Mouse (Mus musculus): ENCODE measurements around the gene Slc7a8. TPM values are rescaled to one million over a fixed set of nuclear protein-coding genes. Genes with fewer than 3 reads are reported as not detected.

The Slc7a8 gene
- 2.8 and 4.4 TPM in 2 replicates for polyA plus RNA-seq (2015; fragmentation: Nextera tagmentation; extraction: Ambion mirVana)

- no peaks in the 10 kb centered on the region for H3K36me3 ChIP-seq
- peak within 1 kb of the TSS; percentile 52 for H3K9ac ChIP-seq
- peak within 1 kb of the TSS; percentile 35 for H3K27ac ChIP-seq
- H3K4me2 ChIP-seq, result peak within 1 kb of the TSS; percentile 94
- H3K4me1 ChIP-seq (replicated peaks), result peaks cover 12% of the 10 kb centered on the region
- 0 out of 2 replicates have a peak, but pooled peaks have one; percentile 23 for ATAC-seq (replicated peaks; ENCODE audit: insufficient number of reproducible peaks, insufficient read depth, low FRiP score, low read depth)
- 3% methylated on average over 37 of the region's 37 CpGs for WGBS
- no peaks in the 10 kb centered on the region for H3K9me3 ChIP-seq (replicated peaks)
- H3K4me3 ChIP-seq, result peak within 1 kb of the TSS; percentile 61
- H3K27me3 ChIP-seq, result peaks cover 8% of the 10 kb centered on the region
Observed at GRCm38 (mm10) chr14:54781610-54782365, at the start of gene Slc7a8. Gene Slc7a8 (minus strand): TSS chr14:54781946.

GRCm38 (mm10) chr14:54823716-54824115 is 42.0 kb upstream of the Slc7a8 start:
- ATAC-seq (replicated peaks; ENCODE audit: insufficient number of reproducible peaks, insufficient read depth, low FRiP score, low read depth), result no peak
- no peak overlapping the region for H3K4me2 ChIP-seq
- no peak overlapping the region for H3K9ac ChIP-seq
- H3K4me3 ChIP-seq, result no peak overlapping the region
- H3K27me3 ChIP-seq, result no peaks in the 10 kb centered on the region
- H3K27ac ChIP-seq, result no peak overlapping the region
- 79% methylated on average over 1 of the region's 1 CpGs for WGBS
- H3K9me3 ChIP-seq (replicated peaks), result no peaks in the 10 kb centered on the region
- no peaks in the 10 kb centered on the region for H3K36me3 ChIP-seq
- H3K4me1 ChIP-seq (replicated peaks), result no peaks in the 10 kb centered on the region

- H3K9ac ChIP-seq, result no peak overlapping the region
- H3K36me3 ChIP-seq, result no peaks in the 10 kb centered on the region
- no peaks in the 10 kb centered on the region for H3K4me1 ChIP-seq (replicated peaks)
- no peaks in the 10 kb centered on the region for H3K27me3 ChIP-seq
- no peak overlapping the region for H3K4me3 ChIP-seq
- H3K27ac ChIP-seq, result no peak overlapping the region
- no peaks in the 10 kb centered on the region for H3K9me3 ChIP-seq (replicated peaks)
- ATAC-seq (replicated peaks; ENCODE audit: insufficient number of reproducible peaks, insufficient read depth, low FRiP score, low read depth), result no peak
- no peak overlapping the region for H3K4me2 ChIP-seq
- 84% methylated on average over 2 of the region's 2 CpGs for WGBS
Observed at GRCm38 (mm10) chr14:54822301-54822700, 40.6 kb upstream of the Slc7a8 start.

- no peaks in the 10 kb centered on the region for H3K27me3 ChIP-seq
- no peaks in the 10 kb centered on the region for H3K4me1 ChIP-seq (replicated peaks)
- H3K9ac ChIP-seq, result no peak overlapping the region
- no peak overlapping the region for H3K4me2 ChIP-seq
- no peaks in the 10 kb centered on the region for H3K36me3 ChIP-seq
- H3K4me3 ChIP-seq, result no peak overlapping the region
- 50% methylated on average over 2 of the region's 2 CpGs for WGBS
- no peak for ATAC-seq (replicated peaks; ENCODE audit: insufficient number of reproducible peaks, insufficient read depth, low FRiP score, low read depth)
- no peak overlapping the region for H3K27ac ChIP-seq
- H3K9me3 ChIP-seq (replicated peaks), result no peaks in the 10 kb centered on the region
Observed at GRCm38 (mm10) chr14:54817791-54818190, 36.0 kb upstream of the Slc7a8 start.

- H3K4me3 ChIP-seq, result no peak overlapping the region
- ATAC-seq (replicated peaks; ENCODE audit: insufficient number of reproducible peaks, insufficient read depth, low FRiP score, low read depth), result no peak
- no peak overlapping the region for H3K27ac ChIP-seq
- no peaks in the 10 kb centered on the region for H3K4me1 ChIP-seq (replicated peaks)
- no peaks in the 10 kb centered on the region for H3K36me3 ChIP-seq
- no peaks in the 10 kb centered on the region for H3K9me3 ChIP-seq (replicated peaks)
- H3K9ac ChIP-seq, result no peak overlapping the region
- H3K4me2 ChIP-seq, result no peak overlapping the region
- H3K27me3 ChIP-seq, result no peaks in the 10 kb centered on the region
- WGBS, result 47% methylated on average over 3 of the region's 3 CpGs
Observed at GRCm38 (mm10) chr14:54815737-54816136, 34.0 kb upstream of the Slc7a8 start.

- Histone ChIP-seq H3K9me3 (replicated peaks) (no peaks in the 10 kb centered on the region), H3K4me1 (replicated peaks) (peaks cover 11% of the 10 kb centered on the region), H3K9ac (no peak within 1 kb of the TSS), H3K4me3 (no peak within 1 kb of the TSS), H3K27ac (no peak within 1 kb of the TSS), H3K27me3 (no peaks in the 10 kb centered on the region), H3K36me3 (no peaks in the 10 kb centered on the region), H3K4me2 (no peak within 1 kb of the TSS)
- WGBS, result 82% methylated on average over 29 of the region's 29 CpGs
- no peak for ATAC-seq (replicated peaks; ENCODE audit: insufficient number of reproducible peaks, insufficient read depth, low FRiP score, low read depth)
Observed at GRCm38 (mm10) chr14:54813991-54814390, 32.2 kb upstream of the Slc7a8 start, which contains the start of gene Rnf212b. Gene Rnf212b (plus strand): TSS chr14:54814141.

GRCm38 (mm10) chr14:54809668-54810033 is 27.9 kb upstream of the Slc7a8 start:
- Histone ChIP-seq H3K4me3 (no peak overlapping the region), H3K36me3 (no peaks in the 10 kb centered on the region), H3K9me3 (replicated peaks) (no peaks in the 10 kb centered on the region), H3K4me2 (no peak overlapping the region), H3K4me1 (replicated peaks) (peaks cover 11% of the 10 kb centered on the region), H3K9ac (no peak overlapping the region), H3K27ac (peak overlapping the region; percentile 77), H3K27me3 (no peaks in the 10 kb centered on the region)
- peak; percentile 90 for ATAC-seq (replicated peaks; ENCODE audit: insufficient number of reproducible peaks, insufficient read depth, low FRiP score, low read depth)
- WGBS, result 30% methylated on average over 3 of the region's 3 CpGs

- Histone ChIP-seq H3K27me3 (no peaks in the 10 kb centered on the region), H3K27ac (peak overlapping the region; percentile 77), H3K4me2 (no peak overlapping the region), H3K9me3 (replicated peaks) (no peaks in the 10 kb centered on the region), H3K36me3 (no peaks in the 10 kb centered on the region), H3K4me3 (no peak overlapping the region), H3K9ac (no peak overlapping the region), H3K4me1 (replicated peaks) (peaks cover 11% of the 10 kb centered on the region)
- no peak for ATAC-seq (replicated peaks; ENCODE audit: insufficient number of reproducible peaks, insufficient read depth, low FRiP score, low read depth)
- 43% methylated on average over 4 of the region's 4 CpGs for WGBS
Observed at GRCm38 (mm10) chr14:54808718-54809667, 27.2 kb upstream of the Slc7a8 start.

- ATAC-seq (replicated peaks; ENCODE audit: insufficient number of reproducible peaks, insufficient read depth, low FRiP score, low read depth), result no peak
- no peaks in the 10 kb centered on the region for H3K9me3 ChIP-seq (replicated peaks)
- WGBS, result 77% methylated on average over 4 of the region's 4 CpGs
Observed at GRCm38 (mm10) chr14:54806124-54806523, 24.4 kb upstream of the Slc7a8 start.

GRCm38 (mm10) chr14:54802428-54802827 is 20.7 kb upstream of the Slc7a8 start:
- no peak overlapping the region for H3K27ac ChIP-seq
- no peaks in the 10 kb centered on the region; the same call in 1 of the 2 replicates for H3K27me3 ChIP-seq
- no peak for ATAC-seq (replicated peaks; ENCODE audit: insufficient number of reproducible peaks, insufficient read depth, low FRiP score, low read depth)
- H3K9me3 ChIP-seq (replicated peaks), result no peaks in the 10 kb centered on the region
- H3K4me3 ChIP-seq, result no peak overlapping the region
- WGBS, result 59% methylated on average over 4 of the region's 4 CpGs
- H3K36me3 ChIP-seq, result no peaks in the 10 kb centered on the region
- no peak overlapping the region for H3K9ac ChIP-seq
- no peak overlapping the region for H3K4me2 ChIP-seq
- H3K4me1 ChIP-seq (replicated peaks), result peaks cover 9% of the 10 kb centered on the region; the same call in 1 of the 2 replicates

More at GRCm38 (mm10) chr14:54806124-54806523, 24.4 kb upstream of the Slc7a8 start:
- peaks cover 11% of the 10 kb centered on the region for H3K4me1 ChIP-seq (replicated peaks)
- no peak overlapping the region for H3K4me2 ChIP-seq
- H3K27me3 ChIP-seq, result no peaks in the 10 kb centered on the region; the same call in 1 of the 2 replicates
- H3K27ac ChIP-seq, result no peak overlapping the region
- H3K36me3 ChIP-seq, result no peaks in the 10 kb centered on the region
- H3K9ac ChIP-seq, result no peak overlapping the region
- H3K4me3 ChIP-seq, result no peak overlapping the region

GRCm38 (mm10) chr14:54799686-54800085 is 17.9 kb upstream of the Slc7a8 start:
- H3K9me3 ChIP-seq (replicated peaks), result no peaks in the 10 kb centered on the region
- no peaks in the 10 kb centered on the region for H3K36me3 ChIP-seq
- no peak overlapping the region for H3K4me3 ChIP-seq
- peaks cover 4% of the 10 kb centered on the region for H3K27me3 ChIP-seq
- WGBS, result 46% methylated on average over 10 of the region's 10 CpGs
- H3K4me2 ChIP-seq, result no peak overlapping the region
- no peak overlapping the region for H3K9ac ChIP-seq
- no peak for ATAC-seq (replicated peaks; ENCODE audit: insufficient number of reproducible peaks, insufficient read depth, low FRiP score, low read depth)
- peaks cover 9% of the 10 kb centered on the region; the same call in 1 of the 2 replicates for H3K4me1 ChIP-seq (replicated peaks)
- H3K27ac ChIP-seq, result peak overlapping the region; percentile 54; the same call in 1 of the 2 replicates
